ENCODE assay signal across 9 mouse cellular contexts in the genomic region with DNA sequence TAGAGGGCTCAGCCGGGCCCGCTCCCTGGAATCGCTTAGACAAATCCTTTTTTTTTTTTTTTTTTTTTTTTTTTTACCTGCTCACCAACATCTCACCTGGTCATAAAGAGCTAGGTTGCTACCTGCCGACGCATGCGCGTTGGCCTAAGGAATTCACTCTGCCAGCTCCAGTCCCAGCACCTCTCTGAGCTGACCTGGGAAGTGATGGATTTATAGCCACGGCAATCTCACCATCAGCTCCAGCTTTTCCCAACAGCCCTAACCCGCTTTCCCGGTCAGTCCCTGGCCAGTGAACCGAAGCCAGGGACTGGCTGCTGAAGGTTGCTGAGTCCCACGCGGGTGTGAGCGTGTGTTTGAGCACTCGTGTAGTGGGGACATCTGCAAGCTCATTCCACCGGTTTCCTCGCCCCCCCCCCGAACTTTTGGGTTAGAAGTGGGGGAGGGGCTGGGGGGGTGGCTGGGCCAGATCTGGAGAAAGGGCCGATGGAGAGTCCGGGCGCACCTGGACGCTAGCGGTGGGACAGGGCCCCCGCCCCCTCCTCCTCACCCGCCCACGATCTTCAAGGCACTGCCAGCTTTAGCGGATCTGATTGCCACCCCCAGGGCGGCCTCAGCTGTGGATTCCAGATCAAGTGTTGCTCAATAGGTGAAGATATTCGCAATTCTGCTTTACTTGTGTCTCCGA. TPM values are rescaled to one million over a fixed set of nuclear protein-coding genes. Genes with fewer than 3 reads are reported as not detected.
A peak's percentile ranks its signal among the peaks of the same experiment; 100 is the strongest.
DNase-seq lines count a peak whose midpoint lies in the region; ATAC-seq and TF ChIP-seq lines count a peak whose summit lies in the region.
"Had no signal": no experiment of that assay in that cellular context is flagged by ENCODE, and none has a peak within 500 bp of the region (broad histone marks: within the 10 kb centered on the region; RNA-seq: fewer than 3 reads in every experiment).

A gene (minus strand): TSS at position 181 of the 685 bp plus-strand sequence.

- peak; percentile 54 for DNase-seq in embryonic facial prominence, embryonic 10.5 days (ENCODE audit: low spot score)
- DNase-seq in kidney, adult 8-10 months, result peak; percentile 46 to 70
- no peak for DNase-seq in midbrain, embryonic 14.5 days
- DNase-seq in cerebellum, adult 9-11 months, result no peak
- no peak for DNase-seq in T-cell, adult 2 months (ENCODE audit: low spot score)
- no peak for DNase-seq in yolk sac, embryonic 10.5 days (ENCODE audit: low spot score)
- DNase-seq in right cerebral cortex, adult 18-20 months, result no peak
- DNase-seq: lung, postnatal 36 days had no signal

- TF ChIP-seq POLR2A in ES-Bruce4 (IDR thresholded peaks at IDR 0.05; ENCODE audit: insufficient read depth, low read length), result no peak

- H3K4me1 ChIP-seq in ES-Bruce4 (ENCODE audit: control insufficient read depth, insufficient read depth, low read length), result peaks cover 2% of the 10 kb centered on the region
- peaks cover 52% of the 10 kb centered on the region for H3K4me1 ChIP-seq in embryonic facial prominence, embryonic 10.5 days
- H3K4me1 ChIP-seq in midbrain, embryonic 14.5 days (ENCODE audit: control insufficient read depth, insufficient read depth, low read length), result 0 out of 2 replicates have a peak, but pooled peaks cover 2% of the 10 kb centered on the region

- H3K27me3 ChIP-seq in ES-Bruce4 (ENCODE audit: control insufficient read depth, insufficient read depth, low read length, poor library complexity, severe bottlenecking), result peaks cover 70% of the 10 kb centered on the region
- peaks cover 100% of the 10 kb centered on the region for H3K27me3 ChIP-seq in embryonic facial prominence, embryonic 10.5 days (replicated peaks; ENCODE audit: low read depth, poor library complexity, severe bottlenecking)
- H3K27me3 ChIP-seq in midbrain, embryonic 14.5 days (ENCODE audit: control insufficient read depth, insufficient read depth, low read length), result peaks cover 98% of the 10 kb centered on the region

- H3K27ac ChIP-seq in ES-Bruce4 (ENCODE audit: insufficient read depth, low read length), result no peak within 1 kb of the TSS
- peak within 1 kb of the TSS; percentile 40; the same call in 1 of the 2 replicates for H3K27ac ChIP-seq in embryonic facial prominence, embryonic 10.5 days (replicated peaks)
- H3K27ac ChIP-seq in midbrain, embryonic 14.5 days (replicated peaks; ENCODE audit: low read depth, low read length), result no peak within 1 kb of the TSS

- TF ChIP-seq EP300 in ES-Bruce4 (IDR thresholded peaks at IDR 0.05; ENCODE audit: insufficient read depth, low read depth, low read length), result no peak

- H3K4me2 ChIP-seq in midbrain, embryonic 14.5 days (ENCODE audit: low read length), result peak within 1 kb of the TSS; percentile 22

- H3K36me3 ChIP-seq in ES-Bruce4 (ENCODE audit: control insufficient read depth, insufficient read depth, low read length, poor library complexity, severe bottlenecking), result no peaks in the 10 kb centered on the region
- H3K36me3 ChIP-seq in embryonic facial prominence, embryonic 10.5 days (replicated peaks), result no peaks in the 10 kb centered on the region
- no peaks in the 10 kb centered on the region for H3K36me3 ChIP-seq in midbrain, embryonic 14.5 days (ENCODE audit: control insufficient read depth, insufficient read depth, low read length)

- peak within 1 kb of the TSS; percentile 29 for H3K4me3 ChIP-seq in ES-Bruce4 (ENCODE audit: low read depth, low read length)
- H3K4me3 ChIP-seq in embryonic facial prominence, embryonic 10.5 days, result peak within 1 kb of the TSS; percentile 44
- H3K4me3 ChIP-seq in midbrain, embryonic 14.5 days (replicated peaks; ENCODE audit: low read depth, low read length), result 0 out of 2 replicates have a peak within 1 kb of the TSS, but pooled peaks have one; percentile 7

- peak; percentile 19; the same call in 1 of the 2 replicates for ATAC-seq in midbrain, embryonic 14.5 days (ENCODE audit: low FRiP score, low TSS enrichment)

- WGBS in embryonic facial prominence, embryonic 10.5 days, result under 1% methylated on average over 30 of the region's 30 CpGs
- 1% methylated on average over 30 of the region's 30 CpGs for WGBS in midbrain, embryonic 14.5 days

- no peak for TF ChIP-seq CTCF in ES-Bruce4 (IDR thresholded peaks at IDR 0.05; ENCODE audit: low read depth, low read length)

- H3K9me3 ChIP-seq in ES-Bruce4 (replicated peaks; ENCODE audit: control insufficient read depth, insufficient read depth, low read length, poor library complexity, severe bottlenecking), result no peaks in the 10 kb centered on the region
- H3K9me3 ChIP-seq in embryonic facial prominence, embryonic 10.5 days, result no peaks in the 10 kb centered on the region
- H3K9me3 ChIP-seq in midbrain, embryonic 14.5 days (ENCODE audit: control insufficient read depth, low read length), result no peaks in the 10 kb centered on the region

- H3K9ac ChIP-seq in ES-Bruce4 (ENCODE audit: low read depth, poor library complexity, severe bottlenecking), result no peak within 1 kb of the TSS
- H3K9ac ChIP-seq in midbrain, embryonic 14.5 days (replicated peaks; ENCODE audit: low read length), result no peak within 1 kb of the TSS

RNA-seq across cellular contexts. Expression of the gene that starts here (rescaled TPM):
- polyA plus RNA-seq in ES-Bruce4 (2011; ENCODE audit: insufficient read depth, insufficient read length, low read depth, missing spikeins), result 1.5 and 1.9 TPM in 2 replicates
- 8.3 and 8.5 TPM in 2 replicates for polyA plus RNA-seq in embryonic facial prominence, embryonic 10.5 days (2016; fragmentation: Nextera tagmentation; extraction: Ambion mirVana)
- polyA plus RNA-seq in midbrain, embryonic 14.5 days (2014; fragmentation: Nextera tagmentation; extraction: Ambion mirVana), result 11.6 and 11.8 TPM in 2 replicates

Comparison
In these comparisons a context has a peak if more than half of its experiments do, and no peak if none do; other contexts are left out.
1. DNase-seq: peak in embryonic facial prominence, embryonic 10.5 days (single experiment) and kidney, adult 8-10 months (2 of 2); none in midbrain, embryonic 14.5 days (single experiment), cerebellum, adult 9-11 months (single experiment), T-cell, adult 2 months (single experiment), yolk sac, embryonic 10.5 days (single experiment) and right cerebral cortex, adult 18-20 months (single experiment).
2. Peak in every context shown above with its lines, with median percentiles within 50 percentile points of each other: H3K4me3 ChIP-seq.